Mouse (Mus musculus): Measurements from ENCODE around the gene Slc30a7. TPM values are rescaled to one million over a fixed set of nuclear protein-coding genes. Genes with fewer than 3 reads are reported as not detected.

Gene Slc30a7
- polyA plus RNA-seq (2015; fragmentation: Illumina TruSeq; extraction: RNeasy Lipid Tissue Mini Kit (QIAGEN cat#74804); ENCODE audit: insufficient read depth, low replicate concordance), result 38.7 TPM

DNA sequence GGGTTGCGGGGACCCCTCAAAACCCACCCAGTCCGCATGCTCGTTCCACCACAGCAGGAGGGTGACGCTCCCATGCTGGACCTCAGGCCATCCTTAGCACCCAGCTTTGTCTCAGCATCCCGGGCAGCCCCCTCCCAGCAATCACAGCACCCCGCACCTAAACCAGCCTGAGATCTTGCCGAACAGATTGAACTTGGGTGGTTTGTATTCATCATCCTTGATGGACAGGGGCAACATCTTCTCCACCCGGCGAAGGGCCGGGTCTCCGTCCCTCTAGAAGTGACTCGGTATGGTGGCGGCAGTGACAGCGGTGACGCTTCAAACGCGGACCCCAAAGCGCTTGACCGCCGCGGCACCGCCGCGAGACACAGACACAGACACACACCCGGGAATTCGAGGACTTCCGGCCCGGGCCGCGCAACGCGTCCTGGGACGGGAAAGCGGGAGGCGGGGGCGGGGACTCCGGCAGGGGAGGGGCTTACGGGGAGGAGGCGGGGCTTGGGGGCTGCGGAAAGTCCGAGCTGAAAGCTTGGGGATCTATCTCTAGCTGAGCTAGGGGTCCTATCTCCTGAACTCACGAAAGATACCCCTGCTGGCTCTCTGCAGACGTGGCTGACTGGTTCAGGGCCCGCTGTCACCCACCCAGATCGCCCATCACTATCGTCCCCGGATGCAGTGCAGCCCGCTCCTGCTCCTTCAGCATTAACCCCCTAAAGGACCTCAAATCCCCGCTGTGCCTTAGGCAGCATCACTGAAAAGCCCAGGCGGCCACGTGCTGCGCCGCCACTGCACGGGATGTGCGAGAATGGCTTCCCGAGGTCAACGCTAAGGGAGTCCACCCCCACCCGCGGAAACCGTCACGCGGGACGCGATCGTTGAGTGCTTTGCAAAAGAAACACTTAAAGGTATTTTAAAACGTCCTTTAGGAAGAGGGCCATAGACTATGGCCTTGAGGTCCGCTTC, at the start of gene Slc30a7, which contains the start of gene Extl2:
Gene Slc30a7 (minus strand): TSS at position 429 of the 963 bp plus-strand sequence.
Gene Extl2 (plus strand): TSS at position 485 of the 963 bp plus-strand sequence.

Other genes with a start within 250 kb of the Slc30a7 start
- gene Dph5, start 119.6 kb downstream of the Slc30a7 start, polyA plus RNA-seq (2015; fragmentation: Illumina TruSeq; extraction: RNeasy Lipid Tissue Mini Kit (QIAGEN cat#74804); ENCODE audit: insufficient read depth, low replicate concordance), result 62.7 TPM
- 8.2 TPM for gene Extl2, start 56 bp upstream of the Slc30a7 start, polyA plus RNA-seq (2015; fragmentation: Illumina TruSeq; extraction: RNeasy Lipid Tissue Mini Kit (QIAGEN cat#74804); ENCODE audit: insufficient read depth, low replicate concordance)
- gene Vcam1, start 122.3 kb upstream of the Slc30a7 start, polyA plus RNA-seq (2015; fragmentation: Illumina TruSeq; extraction: RNeasy Lipid Tissue Mini Kit (QIAGEN cat#74804); ENCODE audit: insufficient read depth, low replicate concordance), result 462 TPM
- gene Gpr88, start 246.1 kb upstream of the Slc30a7 start, polyA plus RNA-seq (2015; fragmentation: Illumina TruSeq; extraction: RNeasy Lipid Tissue Mini Kit (QIAGEN cat#74804); ENCODE audit: insufficient read depth, low replicate concordance), result 3.3 TPM

Measured in spleen, adult 10 weeks (tissue).